Mouse (Mus musculus) MEL (cell line): ENCODE data around the gene Bcas3. TPM values are rescaled to one million over a fixed set of nuclear protein-coding genes. Genes with fewer than 3 reads are reported as not detected.

Experiments
- DNase-seq: peaks from one replicate; pipeline ENCODE4 v3.0.0; 2011; ENCODE audit warnings: low read depth, low spot score
- H3K27ac ChIP-seq: 2 replicates; pipeline ENCODE4 v1.5.1; 2012; ENCODE audit warnings: low read depth, mild to moderate bottlenecking, control low read depth, low read length, moderate library complexity; ENCODE audit not compliant: control insufficient read depth
- H3K27me3 ChIP-seq, 2 experiments: fragments of 150-350 bp in 1 of 2; sonication (generic) in 1 of 2; 2 replicates each; pipeline ENCODE4 v1.6.1; 2012; ENCODE audit warnings: low read length in 2 of 2, mild to moderate bottlenecking in 2 of 2, improper control_type of control experiment in 1 of 2, moderate library complexity in 1 of 2; ENCODE audit not compliant: insufficient read depth in 2 of 2, control insufficient read depth in 1 of 2
- H3K36me3 ChIP-seq, 2 experiments: 2 replicates each; pipeline ENCODE4 v1.6.1; 2012 to 2014; ENCODE audit warnings: low read length in 2 of 2, improper control_type of control experiment in 1 of 2, inconsistent platforms in 1 of 2, mild to moderate bottlenecking in 1 of 2; ENCODE audit not compliant: insufficient read depth in 2 of 2, control insufficient read depth in 1 of 2
- H3K4me1 ChIP-seq, 2 experiments: fragments of 150-350 bp in 1 of 2; sonication (generic) in 1 of 2; 2 replicates each; pipeline ENCODE4 v1.6.1; 2012; ENCODE audit warnings: low read length in 2 of 2, improper control_type of control experiment in 1 of 2, mild to moderate bottlenecking in 1 of 2; ENCODE audit not compliant: insufficient read depth in 2 of 2, control insufficient read depth in 1 of 2
- H3K4me3 ChIP-seq, 2 experiments: fragments of 150-350 bp in 1 of 2; sonication (generic) in 1 of 2; 2 replicates each; pipeline ENCODE4 v1.5.1; 2012; ENCODE audit warnings: low read depth in 2 of 2, low read length in 2 of 2, mild to moderate bottlenecking in 2 of 2, moderate library complexity in 2 of 2, control low read depth in 1 of 2, improper control_type of control experiment in 1 of 2; ENCODE audit not compliant: control insufficient read depth in 1 of 2, insufficient read depth in 1 of 2
- H3K79me2 ChIP-seq: 2 replicates; pipeline ENCODE4 v1.6.1; 2012; ENCODE audit warnings: mild to moderate bottlenecking, low read length, moderate library complexity; ENCODE audit not compliant: control insufficient read depth, poor library complexity, insufficient read depth
- H3K9ac ChIP-seq: 2 replicates; pipeline ENCODE4 v1.6.1; 2012; ENCODE audit warnings: low read depth, mild to moderate bottlenecking, control low read depth, low read length, moderate library complexity; ENCODE audit not compliant: control insufficient read depth, poor library complexity, severe bottlenecking
- H3K9me3 ChIP-seq: fragments of 150-350 bp; sonication (generic); replicated peaks from 2 replicates; pipeline ENCODE4 v1.6.1; 2012; ENCODE audit warnings: mild to moderate bottlenecking, low read length, improper control_type of control experiment, moderate library complexity; ENCODE audit not compliant: insufficient read depth
- BHLHE40 ChIP-seq: IDR thresholded peaks from 2 replicates; pipeline ENCODE4 v1.6.1; 2012; ENCODE audit warnings: low read depth, mild to moderate bottlenecking, inconsistent platforms, low read length, improper control_type of control experiment, borderline replicate concordance
- CHD1 ChIP-seq: IDR thresholded peaks from 2 replicates; pipeline ENCODE4 v1.6.1; 2012; ENCODE audit warnings: low read depth, mild to moderate bottlenecking, inconsistent platforms, low read length, improper control_type of control experiment
- CTCF ChIP-seq, 3 experiments: IDR thresholded peaks in 2 of 3; conservative IDR thresholded peaks in 1 of 3; 2 replicates each; pipeline ENCODE4 v1.5.1; 2011 to 2012; ENCODE audit warnings: low read length in 3 of 3, low read depth in 2 of 3, mild to moderate bottlenecking in 2 of 3, improper control_type of control experiment in 1 of 3, inconsistent platforms in 1 of 3, mixed read lengths in 1 of 3, moderate library complexity in 1 of 3; ENCODE audit not compliant: control insufficient read depth in 1 of 3, insufficient read depth in 1 of 3, poor library complexity in 1 of 3, severe bottlenecking in 1 of 3
- E2F4 ChIP-seq: IDR thresholded peaks from 2 replicates; pipeline ENCODE4 v1.6.1; 2011; ENCODE audit warnings: low read depth, low read length, improper control_type of control experiment, borderline replicate concordance
- EP300 ChIP-seq, 2 experiments: IDR thresholded peaks; 2 replicates each; pipeline ENCODE4 v1.6.1; 2011; ENCODE audit warnings: improper control_type of control experiment in 2 of 2, low read length in 2 of 2, low read depth in 1 of 2, mild to moderate bottlenecking in 1 of 2
- ETS1 ChIP-seq: IDR thresholded peaks from 2 replicates; pipeline ENCODE4 v1.6.1; 2012; ENCODE audit warnings: low read depth, mild to moderate bottlenecking, inconsistent platforms, low read length, improper control_type of control experiment, moderate library complexity
- GATA1 ChIP-seq: IDR thresholded peaks from 2 replicates; pipeline ENCODE4 v1.6.1; 2011; ENCODE audit warnings: low read depth, low read length, improper control_type of control experiment
- HCFC1 ChIP-seq: IDR thresholded peaks from 2 replicates; pipeline ENCODE4 v1.6.1; 2012; ENCODE audit warnings: low read depth, mild to moderate bottlenecking, inconsistent platforms, low read length, improper control_type of control experiment, moderate library complexity
- JUND ChIP-seq: IDR thresholded peaks from 2 replicates; pipeline ENCODE4 v1.6.1; 2011; ENCODE audit warnings: low read depth, mild to moderate bottlenecking, improper control_type of control experiment, low read length
- KAT2A ChIP-seq: conservative IDR thresholded peaks from 2 replicates; pipeline ENCODE4 v1.6.1; 2012; ENCODE audit warnings: low read depth, low read length, improper control_type of control experiment, inconsistent platforms
- MAFK ChIP-seq: IDR thresholded peaks from 2 replicates; pipeline ENCODE4 v1.6.1; 2011; ENCODE audit warnings: low read depth, mild to moderate bottlenecking, low read length, improper control_type of control experiment, borderline replicate concordance
- MAX ChIP-seq: IDR thresholded peaks from 2 replicates; pipeline ENCODE4 v1.6.1; 2011; ENCODE audit warnings: low read length, improper control_type of control experiment
- MEF2A ChIP-seq: IDR thresholded peaks from 2 replicates; pipeline ENCODE4 v1.6.1; 2014; ENCODE audit warnings: low read depth, mild to moderate bottlenecking, inconsistent platforms, low read length, improper control_type of control experiment; ENCODE audit not compliant: poor library complexity, insufficient replicate concordance, severe bottlenecking; ENCODE audit errors: extremely low read depth
- MXI1 ChIP-seq: IDR thresholded peaks from 2 replicates; pipeline ENCODE4 v1.6.1; 2011; ENCODE audit warnings: mild to moderate bottlenecking, low read depth, low read length, improper control_type of control experiment
- MYC ChIP-seq: IDR thresholded peaks from 2 replicates; pipeline ENCODE4 v1.6.1; 2011; ENCODE audit warnings: low read depth, mild to moderate bottlenecking, low read length, improper control_type of control experiment, moderate library complexity
- NRF1 ChIP-seq: IDR thresholded peaks from 2 replicates; pipeline ENCODE4 v1.6.1; 2014; ENCODE audit warnings: low read depth, mild to moderate bottlenecking, inconsistent platforms, low read length, improper control_type of control experiment, moderate library complexity; ENCODE audit not compliant: poor library complexity, insufficient read depth, severe bottlenecking
- POLR2AphosphoS5 ChIP-seq: IDR thresholded peaks from 2 replicates; pipeline ENCODE4 v1.6.1; 2012; ENCODE audit warnings: low read depth, borderline replicate concordance, mild to moderate bottlenecking, inconsistent platforms, low read length, moderate library complexity, mixed read lengths
- RCOR1 ChIP-seq: IDR thresholded peaks from 2 replicates; pipeline ENCODE4 v1.6.1; 2012; ENCODE audit warnings: low read depth, mild to moderate bottlenecking, inconsistent platforms, low read length, improper control_type of control experiment
- SIN3A ChIP-seq: IDR thresholded peaks from 2 replicates; pipeline ENCODE4 v1.6.1; 2012; ENCODE audit warnings: low read length, improper control_type of control experiment, inconsistent platforms
- SMC3 ChIP-seq: IDR thresholded peaks from 2 replicates; pipeline ENCODE4 v1.6.1; 2011; ENCODE audit warnings: low read depth, low read length, improper control_type of control experiment
- TCF12 ChIP-seq: IDR thresholded peaks from 2 replicates; pipeline ENCODE4 v1.6.1; 2014; ENCODE audit warnings: low read depth, mild to moderate bottlenecking, inconsistent platforms, low read length, improper control_type of control experiment, moderate library complexity
- UBTF ChIP-seq: IDR thresholded peaks from 2 replicates; pipeline ENCODE4 v1.6.1; 2012; ENCODE audit warnings: low read depth, mild to moderate bottlenecking, inconsistent platforms, low read length, improper control_type of control experiment, moderate library complexity, borderline replicate concordance; ENCODE audit not compliant: insufficient read depth
- USF1 ChIP-seq: IDR thresholded peaks from 2 replicates; pipeline ENCODE4 v1.6.1; 2014; ENCODE audit warnings: low read depth, mild to moderate bottlenecking, inconsistent platforms, low read length, improper control_type of control experiment, moderate library complexity
- ZKSCAN1 ChIP-seq: IDR thresholded peaks from 2 replicates; pipeline ENCODE4 v1.6.1; 2012; ENCODE audit warnings: low read depth, mild to moderate bottlenecking, inconsistent platforms, low read length, improper control_type of control experiment, moderate library complexity
- ZMIZ1 ChIP-seq: IDR thresholded peaks from 2 replicates; pipeline ENCODE4 v1.6.1; 2012; ENCODE audit warnings: low read depth, mild to moderate bottlenecking, inconsistent platforms, low read length, improper control_type of control experiment, moderate library complexity
- ZNF384 ChIP-seq: IDR thresholded peaks from 2 replicates; pipeline ENCODE4 v1.6.1; 2012; ENCODE audit warnings: low read depth, mild to moderate bottlenecking, inconsistent platforms, low read length, improper control_type of control experiment
- polyA plus RNA-seq, 2 experiments: library from polyadenylated mRNA; stranded (reverse) in 1 of 2; unstranded in 1 of 2; fragments of >175 nt in 1 of 2; fragments of >200 nt in 1 of 2; gene quantifications; 2 replicates each; pipeline versions ENCODE4 v1.2.1 to v1.2.4; 2012; ENCODE audit warnings: low replicate concordance in 2 of 2, low read depth in 1 of 2; ENCODE audit not compliant: insufficient read length in 2 of 2, insufficient read depth in 1 of 2, missing spikeins in 1 of 2
- total RNA-seq: library from RNA; depleted of rRNA; stranded (reverse); fragments of 300-350 nt; gene quantifications from 2 replicates; pipeline ENCODE4 v1.2.3, GENCODE M21; 2012

Bcas3 gene
- total and polyA plus RNA-seq, 3 experiments, result 8.6 to 14.7 TPM; not detected in 1

DNA sequence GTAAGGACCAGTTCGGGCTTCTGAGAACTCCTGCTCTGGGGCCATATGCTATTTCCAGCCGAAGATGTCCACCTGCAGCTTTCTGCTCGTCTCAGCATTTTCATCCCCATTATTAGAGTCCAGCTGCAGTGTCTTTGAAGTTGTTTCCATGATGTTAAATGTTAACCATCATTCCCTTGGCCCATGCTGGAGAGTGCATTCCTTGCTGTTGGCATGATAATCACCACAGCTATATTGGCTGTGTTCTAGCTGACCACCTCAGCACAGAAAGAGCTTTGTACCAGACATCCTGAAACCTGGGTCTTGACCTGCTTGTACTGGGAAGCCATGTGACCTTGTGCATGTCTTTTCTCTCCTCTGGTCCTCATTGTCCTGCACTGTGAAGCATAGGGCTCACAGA lies 410.7 kb downstream of the Bcas3 start:
- H3K9me3 ChIP-seq, result no peaks in the 10 kb centered on the region
- no peak overlapping the region for H3K9ac ChIP-seq
- no peak overlapping the region for H3K27ac ChIP-seq
- no peaks in the 10 kb centered on the region for H3K79me2 ChIP-seq
- TF ChIP-seq NRF1 (no peak), GATA1 (no peak), ETS1 (no peak), POLR2AphosphoS5 (no peak), KAT2A (no peak), E2F4 (no peak), ZMIZ1 (no peak), MXI1 (no peak), ZKSCAN1 (no peak), JUND (no peak), EP300 (IDR thresholded peaks at IDR 0.05; ENCODE audit: low read depth in 1 of 2, low read length in 2 of 2) (no peak), ZNF384 (no peak), HCFC1 (no peak), CTCF (IDR thresholded peaks at IDR 0.05 in 2 of 3, conservative IDR thresholded peaks at IDR 0.05 in 1 of 3; ENCODE audit: control insufficient read depth in 1 of 3, insufficient read depth in 1 of 3, low read depth in 2 of 3, low read length in 3 of 3, poor library complexity in 1 of 3, severe bottlenecking in 1 of 3) (no peak), MAX (no peak), MYC (no peak), SIN3A (no peak), SMC3 (no peak)
- no peak for DNase-seq
- H3K36me3 ChIP-seq, result no peaks in the 10 kb centered on the region
- no peak overlapping the region for H3K4me3 ChIP-seq
- H3K27me3 ChIP-seq, result 0 out of 4 replicates have a peak, but pooled peaks cover 0 to 2% of the 10 kb centered on the region in 2 experiments
- H3K4me1 ChIP-seq, result no peaks in the 10 kb centered on the region

GRCm38 (mm10) chr11:85766106-85766723 lies 413.2 kb downstream of the Bcas3 start:
- no peaks in the 10 kb centered on the region for H3K9me3 ChIP-seq
- no peak overlapping the region for H3K9ac ChIP-seq
- H3K79me2 ChIP-seq, result no peaks in the 10 kb centered on the region
- TF ChIP-seq JUND (no peak), SMC3 (no peak), ETS1 (no peak), ZKSCAN1 (no peak), UBTF (no peak), EP300 (IDR thresholded peaks at IDR 0.05; ENCODE audit: low read depth in 1 of 2, low read length in 2 of 2) (no peak), CHD1 (no peak), USF1 (no peak), GATA1 (no peak), RCOR1 (no peak), MYC (no peak), BHLHE40 (no peak), MEF2A (no peak), TCF12 (no peak), MAFK (no peak), SIN3A (no peak), ZNF384 (no peak)
- DNase-seq, result no peak
- no peak overlapping the region for H3K27ac ChIP-seq
- no peaks in the 10 kb centered on the region for H3K36me3 ChIP-seq
- no peak overlapping the region for H3K4me3 ChIP-seq
- H3K4me1 ChIP-seq, result no peaks in the 10 kb centered on the region
- 0 out of 4 replicates have a peak, but pooled peaks cover 0 to 2% of the 10 kb centered on the region in 2 experiments for H3K27me3 ChIP-seq
